Mouse (Mus musculus) limb, embryonic 14.5 days (tissue): ENCODE data around the gene Polr2c. TPM values are rescaled to one million over a fixed set of nuclear protein-coding genes. Genes with fewer than 3 reads are reported as not detected.

Experiments used
- ATAC-seq: fragments of 200-750 bp; cut with Nextera tagmentation; 2 replicates; pipeline ENCODE4 v1.8.0; 2017; ENCODE audit warnings: low read depth, moderate number of reproducible peaks, moderate TSS enrichment; ENCODE audit not compliant: low FRiP score
- DNase-seq: peaks from one replicate; pipeline ENCODE4 v3.0.0-alpha.2; 2015; ENCODE audit warnings: low spot score
- H3K27ac ChIP-seq: fragments of 300-500 bp; sonication (generic); replicated peaks from 2 replicates; pipeline ENCODE4 v1.5.1; 2014; ENCODE audit warnings: low read depth, mild to moderate bottlenecking, low read length, moderate library complexity, mixed read lengths
- H3K27me3 ChIP-seq: fragments of 300-500 bp; sonication (generic); 2 replicates; pipeline ENCODE4 v1.6.1; 2014; ENCODE audit warnings: low read length, mixed read lengths; ENCODE audit not compliant: control insufficient read depth, insufficient read depth
- H3K36me3 ChIP-seq: fragments of 300-500 bp; sonication (generic); 2 replicates; pipeline ENCODE4 v1.6.1; 2014; ENCODE audit warnings: mild to moderate bottlenecking, low read length, moderate library complexity, mixed read lengths; ENCODE audit not compliant: control insufficient read depth, insufficient read depth
- H3K4me1 ChIP-seq: fragments of 300-500 bp; sonication (generic); 2 replicates; pipeline ENCODE4 v1.6.1; 2014; ENCODE audit warnings: antibody characterized with exemption, low read length, mixed read lengths; ENCODE audit not compliant: control insufficient read depth, insufficient read depth
- H3K4me2 ChIP-seq: fragments of 300-500 bp; sonication (generic); replicated peaks from 2 replicates; pipeline ENCODE4 v1.6.1; 2014; ENCODE audit warnings: low read depth, mild to moderate bottlenecking, low read length, moderate library complexity; ENCODE audit not compliant: severe bottlenecking
- H3K4me3 ChIP-seq: fragments of 300-500 bp; sonication (generic); replicated peaks from 2 replicates; pipeline ENCODE4 v1.5.1; 2014; ENCODE audit warnings: low read length
- H3K9ac ChIP-seq: fragments of 300-500 bp; sonication (generic); 2 replicates; pipeline ENCODE4 v1.6.1; 2014; ENCODE audit warnings: mild to moderate bottlenecking, low read depth, low read length, moderate library complexity; ENCODE audit not compliant: severe bottlenecking
- H3K9me3 ChIP-seq: fragments of 300-500 bp; sonication (generic); 2 replicates; pipeline ENCODE4 v1.6.1; 2016; ENCODE audit warnings: low read length; ENCODE audit not compliant: control insufficient read depth
- POLR2A ChIP-seq: fragments of 200-500 bp; IDR thresholded peaks from 2 replicates; pipeline ENCODE4 v1.8.0; 2012; ENCODE audit warnings: inconsistent platforms, mild to moderate bottlenecking, moderate library complexity, borderline replicate concordance; ENCODE audit not compliant: insufficient read depth, insufficient read length; ENCODE audit errors: extremely low read depth
- WGBS: fragments of 180-500 bp; shearing (Covaris S2); extraction: QIAGEN DNeasy Blood & Tissue Kit; methylation state at CpG from one replicate; pipeline ENCODE4 v1.1.7; 2014; 5-methylcytosine and 5-hydroxymethylcytosine counted together
- polyA plus RNA-seq, 2 experiments: library from polyadenylated mRNA; depleted of rRNA in 1 of 2; stranded (reverse) in 1 of 2; unstranded in 1 of 2; fragments of >200 nt; fragmentation: Nextera tagmentation in 1 of 2; extraction: Ambion mirVana in 1 of 2; gene quantifications; 2 replicates each; pipeline versions ENCODE4 v1.2.1 to v1.2.3; 2012 to 2014

Polr2c gene
- polyA plus RNA-seq, 2 experiments: 129 to 135 TPM

DNA sequence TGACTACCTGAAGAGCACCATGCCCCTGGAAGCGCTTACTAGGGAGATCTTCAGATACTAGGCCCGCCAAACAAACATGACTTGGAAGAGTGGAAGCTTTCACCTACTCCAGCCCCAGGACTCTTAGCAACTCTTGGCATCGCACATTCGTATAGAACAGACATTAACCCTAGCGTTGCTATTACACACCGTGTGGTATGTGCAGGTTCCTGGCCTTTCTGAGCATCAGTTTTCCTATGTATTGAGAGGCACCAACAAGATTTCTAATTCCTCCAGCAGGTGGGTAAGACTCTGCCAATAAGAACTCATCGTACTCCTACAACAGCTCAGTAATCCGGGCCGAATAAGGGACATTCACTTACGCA is 59.7 kb downstream of the Polr2c start:
- H3K27me3 ChIP-seq: no peaks in the 10 kb centered on the region
- H3K9me3 ChIP-seq: no peaks in the 10 kb centered on the region
- peak; percentile 15 for ATAC-seq
- peak overlapping the region; percentile 81 for H3K4me3 ChIP-seq
- H3K4me1 ChIP-seq: peaks cover 43% of the 10 kb centered on the region
- peak; percentile 58 for DNase-seq
- no peak for TF ChIP-seq POLR2A
- H3K36me3 ChIP-seq: peaks cover 22% of the 10 kb centered on the region
- peak overlapping the region; percentile 57 for H3K4me2 ChIP-seq
- H3K9ac ChIP-seq: peak overlapping the region; percentile 95
- 2% methylated on average over 10 of the region's 10 CpGs for WGBS
- peak overlapping the region; percentile 91 for H3K27ac ChIP-seq

GRCm38 (mm10) chr8:94917352-94917751 is 60.1 kb downstream of the Polr2c start:
- DNase-seq: peak; percentile 97
- peaks cover 18% of the 10 kb centered on the region for H3K36me3 ChIP-seq
- ATAC-seq: peak; percentile 96
- H3K4me2 ChIP-seq: peak overlapping the region; percentile 57
- no peak for TF ChIP-seq POLR2A
- H3K27ac ChIP-seq: peak overlapping the region; percentile 91
- H3K9ac ChIP-seq: peak overlapping the region; percentile 95
- no peaks in the 10 kb centered on the region for H3K9me3 ChIP-seq
- no peaks in the 10 kb centered on the region for H3K27me3 ChIP-seq
- H3K4me3 ChIP-seq: peak overlapping the region; percentile 81
- under 1% methylated on average over 21 of the region's 27 CpGs for WGBS
- H3K4me1 ChIP-seq: peaks cover 43% of the 10 kb centered on the region

DNA sequence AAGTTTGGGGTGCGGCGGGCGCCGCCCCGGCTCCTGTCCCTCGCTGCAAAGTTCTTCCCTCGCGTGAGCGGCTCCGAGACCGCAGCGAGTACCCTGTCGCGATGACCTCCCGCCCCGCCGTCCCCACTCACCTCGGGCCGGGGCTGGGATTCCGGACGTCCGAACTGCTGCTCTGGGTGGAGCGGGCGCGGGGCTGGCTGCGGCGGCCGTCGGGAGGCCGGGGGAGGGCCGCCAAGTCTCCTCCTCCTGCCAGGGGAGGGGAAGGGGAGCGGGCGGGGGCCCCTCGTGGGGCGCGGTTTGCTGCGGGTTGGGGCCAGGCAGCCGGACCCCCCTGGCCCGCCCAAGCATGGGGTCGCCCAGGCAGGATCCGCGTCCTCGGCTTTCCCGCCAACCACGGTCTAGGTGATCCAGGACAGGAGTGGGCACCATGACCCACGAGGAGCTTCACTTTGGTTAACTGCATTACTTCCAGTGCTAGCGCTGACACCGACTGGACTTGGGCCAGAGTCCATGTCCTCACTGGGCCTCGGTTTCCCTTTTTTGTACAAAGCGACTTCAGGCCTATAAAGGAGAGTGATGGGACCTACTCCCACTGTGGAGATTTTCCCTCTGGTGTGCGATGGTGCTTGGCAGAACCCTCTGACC is 60.7 kb downstream of the Polr2c start, which contains the start of gene Ccdc102a:
Ccdc102a (minus strand) TSS at position 248 of the 645 bp plus-strand sequence.
- peak within 1 kb of the TSS; percentile 57 for H3K4me2 ChIP-seq
- WGBS: 2% methylated on average over 44 of the region's 51 CpGs
- H3K9ac ChIP-seq: peak within 1 kb of the TSS; percentile 95
- TF ChIP-seq POLR2A: no peak
- no peaks in the 10 kb centered on the region for H3K9me3 ChIP-seq
- ATAC-seq (peak; percentile 69), DNase-seq (peak; percentile 57)
- H3K36me3 ChIP-seq: peaks cover 11% of the 10 kb centered on the region; the same call in 1 of the 2 replicates
- H3K4me3 ChIP-seq: peak within 1 kb of the TSS; percentile 81
- peak within 1 kb of the TSS; percentile 91 for H3K27ac ChIP-seq
- H3K4me1 ChIP-seq: peaks cover 39% of the 10 kb centered on the region
- no peaks in the 10 kb centered on the region for H3K27me3 ChIP-seq

DNA sequence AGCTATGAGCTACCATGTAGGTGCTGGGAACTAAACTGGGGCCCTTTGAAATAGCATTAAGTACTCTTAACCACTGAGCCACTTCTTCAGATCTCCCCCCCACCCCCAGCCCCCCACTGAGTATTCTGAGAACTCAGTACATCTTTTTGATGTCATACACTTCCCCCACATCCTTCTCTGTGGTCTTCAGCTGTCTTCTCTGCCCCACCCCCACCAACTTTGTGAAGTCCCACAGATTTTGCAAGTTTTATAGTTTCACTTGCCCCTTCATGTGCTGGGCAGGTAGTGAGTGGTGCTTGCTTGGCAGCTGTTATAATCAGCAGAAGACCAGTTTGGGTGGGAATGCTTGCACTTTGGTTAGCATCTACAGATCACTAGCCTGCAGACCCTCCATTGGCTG is 62.0 kb downstream of the Polr2c start:
- ATAC-seq (no peak), DNase-seq (no peak)
- Histone ChIP-seq H3K9ac (no peak overlapping the region), H3K4me1 (peaks cover 26% of the 10 kb centered on the region), H3K9me3 (no peaks in the 10 kb centered on the region), H3K27ac (no peak overlapping the region), H3K27me3 (no peaks in the 10 kb centered on the region), H3K36me3 (0 out of 2 replicates have a peak, but pooled peaks cover 6% of the 10 kb centered on the region), H3K4me2 (no peak overlapping the region), H3K4me3 (no peak overlapping the region)
- no peak for TF ChIP-seq POLR2A

DNA sequence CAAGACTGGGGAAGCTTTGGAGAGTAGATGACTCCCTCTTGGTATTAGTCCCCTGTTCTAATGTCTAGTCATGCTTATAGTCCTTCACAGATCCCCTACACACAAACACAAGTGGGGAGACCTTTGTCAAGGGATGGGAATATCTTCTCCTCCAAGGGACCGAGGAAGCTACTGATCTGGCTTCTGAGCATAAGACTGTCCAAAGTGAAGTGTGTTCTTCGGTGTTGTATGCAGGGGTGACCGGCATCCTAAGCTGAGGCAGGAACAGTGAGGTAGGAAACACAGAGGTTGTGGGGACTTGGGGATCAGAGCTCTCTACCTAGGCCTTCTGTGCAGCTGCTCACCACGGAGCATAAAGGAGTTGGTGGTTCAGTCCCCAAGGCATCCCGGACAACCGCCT is 64.9 kb downstream of the Polr2c start:
- no peak for DNase-seq
- no peak overlapping the region for H3K27ac ChIP-seq
- no peak for ATAC-seq
- H3K4me3 ChIP-seq: no peak overlapping the region
- no peak overlapping the region for H3K9ac ChIP-seq
- H3K4me1 ChIP-seq: peaks cover 3% of the 10 kb centered on the region; the same call in 1 of the 2 replicates
- no peaks in the 10 kb centered on the region for H3K36me3 ChIP-seq
- H3K4me2 ChIP-seq: no peak overlapping the region
- TF ChIP-seq POLR2A: no peak
- no peaks in the 10 kb centered on the region for H3K9me3 ChIP-seq
- H3K27me3 ChIP-seq: no peaks in the 10 kb centered on the region
- WGBS: 67% methylated on average over 6 of the region's 6 CpGs
